Mouse (Mus musculus) c-Kit-positive CD71-negative TER-119-negative erythroid progenitor cells, embryonic 14.5 days (primary cell): Measurements from ENCODE around the gene Scyl1.
"Not testable (repeated sequence)": the region's sequence is repeated elsewhere in the genome, so short reads cannot be mapped to it uniquely, and the experiment has no call there.

Experiments used
- DNase-seq: peaks from one replicate; pipeline ENCODE4 v3.0.0-alpha.2; 2013; ENCODE audit warnings: low read depth

Gene Scyl1

GRCm38 (mm10) chr19:5803041-5803880, 32.0 kb upstream of the Scyl1 start:
- peak; percentile 96 for DNase-seq

GRCm38 (mm10) chr19:5802787-5803040, 31.5 kb upstream of the Scyl1 start:
- no peak for DNase-seq

- DNase-seq, result peak; percentile 97
Observed at GRCm38 (mm10) chr19:5802011-5802786, 31.0 kb upstream of the Scyl1 start.

GRCm38 (mm10) chr19:5801432-5801964, 30.3 kb upstream of the Scyl1 start:
- no peak for DNase-seq

GRCm38 (mm10) chr19:5800632-5801431, 29.6 kb upstream of the Scyl1 start:
- no peak for DNase-seq

- no peak for DNase-seq
Observed at GRCm38 (mm10) chr19:5800350-5800631, 29.1 kb upstream of the Scyl1 start.

GRCm38 (mm10) chr19:5799566-5800349, 28.5 kb upstream of the Scyl1 start:
- no peak for DNase-seq

- DNase-seq, result no peak
Observed at GRCm38 (mm10) chr19:5798700-5799479, 27.7 kb upstream of the Scyl1 start.

GRCm38 (mm10) chr19:5797381-5798111, 26.3 kb upstream of the Scyl1 start:
- DNase-seq, result no peak

GRCm38 (mm10) chr19:5796573-5797111, 25.4 kb upstream of the Scyl1 start:
- DNase-seq, result no peak

GRCm38 (mm10) chr19:5795668-5796572, 24.7 kb upstream of the Scyl1 start:
- DNase-seq, result no peak

GRCm38 (mm10) chr19:5794771-5795576, 23.8 kb upstream of the Scyl1 start:
- DNase-seq, result no peak

- DNase-seq, result not testable (repeated sequence)
Observed at GRCm38 (mm10) chr19:5793917-5794770, 22.9 kb upstream of the Scyl1 start.

GRCm38 (mm10) chr19:5793116-5793515, 21.9 kb upstream of the Scyl1 start:
- peak; percentile 79 for DNase-seq

- no peak for DNase-seq
Observed at GRCm38 (mm10) chr19:5791329-5791728, 20.1 kb upstream of the Scyl1 start.

- no peak for DNase-seq
Observed at GRCm38 (mm10) chr19:5789066-5789465, 17.8 kb upstream of the Scyl1 start.

- no peak for DNase-seq
Observed at GRCm38 (mm10) chr19:5788620-5789019, 17.4 kb upstream of the Scyl1 start.
